Mouse (Mus musculus) heart, adult 2 months (tissue): ENCODE results near the gene Znrf1.

Experiments used
- CTCF ChIP-seq: fragments of 200-600 bp; IDR thresholded peaks from 2 replicates; pipeline ENCODE4 v1.8.1; 2022; ENCODE audit warnings: antibody characterized with exemption, mild to moderate bottlenecking, moderate library complexity
- EP300 ChIP-seq: fragments of 200-500 bp; IDR thresholded peaks from 2 replicates; pipeline ENCODE4 v1.6.1; 2011; ENCODE audit warnings: low read depth, low read length, control low read depth; ENCODE audit not compliant: insufficient read depth

DNA sequence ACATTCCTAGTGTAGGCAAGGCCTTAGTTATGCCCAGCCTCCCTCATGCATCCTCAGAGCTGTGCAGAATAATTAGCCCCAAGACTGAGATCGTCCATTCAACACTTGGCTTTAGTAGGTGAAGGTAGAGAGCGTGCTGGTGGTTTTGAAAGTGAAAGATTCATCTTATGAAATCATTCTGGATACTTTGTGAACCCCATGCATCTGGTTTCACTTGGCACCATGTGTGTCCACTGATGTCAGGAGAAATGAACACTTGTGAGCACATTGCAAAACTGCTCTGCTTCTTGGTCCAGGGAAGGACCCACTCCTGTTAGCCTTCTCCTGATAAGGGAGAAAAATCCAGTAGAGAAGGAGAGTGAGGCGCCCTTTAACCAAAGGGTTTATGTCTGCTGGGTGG, 49.0 kb downstream of the Znrf1 start:
- TF ChIP-seq CTCF: no peak
- TF ChIP-seq EP300: no peak
